Mouse (Mus musculus) kidney, adult 2 months (tissue): ENCODE measurements at regions not wholly inside any gene's neighbourhood (a gene's known extent, or its start where the extent isn't known, plus 50 kb on each side); places are given as distances from the start of the nearest gene placed in this dataset.
"Not testable (repeated sequence)": the region's sequence is repeated elsewhere in the genome, so short reads cannot be mapped to it uniquely, and the experiment has no call there.

ENCODE experiments used
- CTCF ChIP-seq: fragments of 200-500 bp; conservative IDR thresholded peaks from 2 replicates; pipeline ENCODE4 v1.5.1; 2011; ENCODE audit warnings: low read depth, mild to moderate bottlenecking, control low read depth, low read length, moderate library complexity, mixed read lengths; ENCODE audit not compliant: insufficient read depth, insufficient read length
- POLR2A ChIP-seq: fragments of 200-500 bp; IDR thresholded peaks from one replicate; pipeline ENCODE4 v1.6.1; 2011; ENCODE audit warnings: low read depth, low read length, control low read depth

DNA sequence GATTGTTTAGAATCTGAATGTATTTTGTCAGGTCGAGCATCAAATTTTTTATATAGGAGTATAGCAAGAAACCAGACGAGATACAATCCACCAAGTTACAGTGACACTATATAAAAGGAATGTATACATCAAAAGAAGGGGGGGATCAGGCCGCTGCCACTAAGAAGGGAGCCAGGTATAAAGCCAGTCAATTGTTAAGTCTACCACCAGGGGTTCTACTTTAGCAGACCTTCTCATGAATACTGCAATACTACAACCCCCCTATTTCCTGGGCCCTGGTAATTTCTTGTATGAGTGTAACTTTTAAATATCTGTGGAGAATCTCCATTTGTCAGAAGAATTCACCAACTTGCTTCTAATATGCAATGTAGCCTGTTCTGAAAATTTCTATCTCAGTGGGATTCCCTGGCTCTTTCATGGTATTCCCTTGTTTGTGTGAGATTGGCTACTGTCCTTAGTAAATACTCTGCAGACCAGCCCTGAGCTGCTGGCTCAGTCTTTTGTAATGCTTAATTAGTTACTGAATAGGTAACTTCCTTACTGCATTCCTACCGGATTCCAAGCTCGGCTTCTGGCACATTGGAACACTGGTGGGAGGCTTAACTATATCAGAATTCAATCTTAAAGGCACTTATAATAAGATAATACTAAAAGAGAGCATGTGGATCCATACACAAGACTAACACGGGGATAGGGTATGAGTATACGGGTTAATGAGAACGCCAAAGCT, 180.2 kb upstream of the Pfkp start:
- not testable (repeated sequence) for TF ChIP-seq CTCF, POLR2A
